Mouse (Mus musculus): ENCODE results near the gene Kcnj16. TPM values are rescaled to one million over a fixed set of nuclear protein-coding genes. Genes with fewer than 3 reads are reported as not detected.

Kcnj16 gene
- polyA plus RNA-seq, 1 experiment from 2014 or later, result not detected

DNA sequence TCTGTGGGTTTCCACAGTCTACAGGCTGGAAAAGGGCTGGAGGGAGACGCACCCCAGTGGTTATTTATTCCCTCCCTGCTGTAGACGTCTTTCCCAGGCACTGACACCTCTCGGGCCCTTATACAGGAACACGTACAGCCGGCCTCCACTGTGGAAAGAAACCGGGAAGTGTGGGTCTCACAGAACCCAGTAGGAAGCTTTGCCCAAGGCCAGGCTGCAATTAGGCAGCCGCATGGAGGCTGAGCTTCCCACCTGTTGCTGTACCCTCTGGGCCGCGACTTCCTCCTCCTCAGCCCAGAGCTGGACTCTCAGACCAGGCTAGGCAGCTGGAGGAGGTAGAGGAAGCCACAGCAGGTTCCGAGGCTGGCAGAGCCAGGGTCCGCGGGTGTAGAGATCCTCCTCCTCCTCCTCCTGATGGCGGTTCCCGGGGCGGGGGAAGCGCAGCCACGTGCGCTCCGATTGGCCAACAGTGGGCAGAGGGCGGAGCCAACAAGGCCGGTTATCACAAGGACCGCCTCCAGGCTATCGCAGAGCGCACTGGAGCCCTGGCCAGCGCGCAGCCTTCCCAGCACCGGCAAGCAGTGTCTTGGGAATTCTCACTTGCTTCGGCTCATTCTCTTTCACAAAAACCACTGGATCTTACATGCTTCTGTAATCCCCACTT is 97.9 kb downstream of the Kcnj16 start, which contains the start of gene Kcnj2:
Kcnj2 (plus strand) TSS at position 530 of the 664 bp plus-strand sequence.
- Histone ChIP-seq H3K27me3 (ENCODE audit: insufficient read depth, low read length) (peaks cover 12% of the 10 kb centered on the region), H3K9ac (peak within 1 kb of the TSS; percentile 51), H3K4me2 (peak within 1 kb of the TSS; percentile 93), H3K4me1 (ENCODE audit: insufficient read depth) (no peaks in the 10 kb centered on the region), H3K27ac (ENCODE audit: low read depth) (peak within 1 kb of the TSS; percentile 42), H3K36me3 (ENCODE audit: insufficient read depth) (no peaks in the 10 kb centered on the region), H3K4me3 (ENCODE audit: low read depth, low read length) (peak within 1 kb of the TSS; percentile 59), H3K9me3 (ENCODE audit: low read depth, low read length) (no peaks in the 10 kb centered on the region)
- TF ChIP-seq CTCF (IDR thresholded peaks at IDR 0.05; ENCODE audit: low read depth), result peak; percentile 39
- peak; percentile 100 for ATAC-seq (ENCODE audit: insufficient read depth)
- under 1% methylated on average over 28 of the region's 28 CpGs for WGBS
- DNase-seq, result peak; percentile 95

- TF ChIP-seq CTCF (IDR thresholded peaks at IDR 0.05; ENCODE audit: low read depth), result no peak
- under 1% methylated on average over 9 of the region's 9 CpGs for WGBS
- DNase-seq, result peak; percentile 45
- Histone ChIP-seq H3K27ac (ENCODE audit: low read depth) (no peak overlapping the region), H3K4me1 (ENCODE audit: insufficient read depth) (no peaks in the 10 kb centered on the region), H3K9ac (peak overlapping the region; percentile 42), H3K9me3 (ENCODE audit: low read depth, low read length) (no peaks in the 10 kb centered on the region), H3K36me3 (ENCODE audit: insufficient read depth) (no peaks in the 10 kb centered on the region), H3K27me3 (ENCODE audit: insufficient read depth, low read length) (peaks cover 12% of the 10 kb centered on the region), H3K4me3 (ENCODE audit: low read depth, low read length) (peak overlapping the region; percentile 59), H3K4me2 (peak overlapping the region; percentile 93)
- peak; percentile 71 for ATAC-seq (ENCODE audit: insufficient read depth)
Measured at GRCm38 (mm10) chr11:111066299-111066691, 98.5 kb downstream of the Kcnj16 start.

- WGBS, result 65% methylated on average over 3 of the region's 3 CpGs
- H3K9me3 ChIP-seq (ENCODE audit: low read depth, low read length), result no peaks in the 10 kb centered on the region
- TF ChIP-seq CTCF (IDR thresholded peaks at IDR 0.05; ENCODE audit: low read depth), result no peak
- H3K4me1 ChIP-seq (ENCODE audit: insufficient read depth), result no peaks in the 10 kb centered on the region
- H3K9ac ChIP-seq, result no peak overlapping the region
- DNase-seq, result no peak
- peaks cover 12% of the 10 kb centered on the region for H3K27me3 ChIP-seq (ENCODE audit: insufficient read depth, low read length)
- no peak overlapping the region for H3K27ac ChIP-seq (ENCODE audit: low read depth)
- ATAC-seq (ENCODE audit: insufficient read depth), result no peak
- H3K4me3 ChIP-seq (ENCODE audit: low read depth, low read length), result peak overlapping the region; percentile 59; the same call in 1 of the 2 replicates
- no peaks in the 10 kb centered on the region for H3K36me3 ChIP-seq (ENCODE audit: insufficient read depth)
- peak overlapping the region; percentile 93 for H3K4me2 ChIP-seq
Measured at GRCm38 (mm10) chr11:111067787-111068186, 100.0 kb downstream of the Kcnj16 start.

- no peak for DNase-seq
Measured at GRCm38 (mm10) chr11:111070460-111070859, 102.6 kb downstream of the Kcnj16 start.

GRCm38 (mm10) chr11:111074131-111074530 is 106.3 kb downstream of the Kcnj16 start:
- no peak overlapping the region for H3K4me3 ChIP-seq (ENCODE audit: low read depth, low read length)
- H3K9me3 ChIP-seq (ENCODE audit: low read depth, low read length), result no peaks in the 10 kb centered on the region
- H3K27ac ChIP-seq (ENCODE audit: low read depth), result no peak overlapping the region
- no peaks in the 10 kb centered on the region for H3K27me3 ChIP-seq (ENCODE audit: insufficient read depth, low read length)
- H3K36me3 ChIP-seq (ENCODE audit: insufficient read depth), result no peaks in the 10 kb centered on the region
- TF ChIP-seq CTCF (IDR thresholded peaks at IDR 0.05; ENCODE audit: low read depth), result no peak
- DNase-seq (no peak), ATAC-seq (ENCODE audit: insufficient read depth) (no peak)
- no peak overlapping the region for H3K9ac ChIP-seq
- no peak overlapping the region for H3K4me2 ChIP-seq
- H3K4me1 ChIP-seq (ENCODE audit: insufficient read depth), result no peaks in the 10 kb centered on the region

More at GRCm38 (mm10) chr11:111070460-111070859, 102.6 kb downstream of the Kcnj16 start:
- Histone ChIP-seq H3K9ac (no peak overlapping the region), H3K4me1 (ENCODE audit: insufficient read depth) (no peaks in the 10 kb centered on the region), H3K27me3 (ENCODE audit: insufficient read depth, low read length) (peaks cover 12% of the 10 kb centered on the region), H3K9me3 (ENCODE audit: low read depth, low read length) (no peaks in the 10 kb centered on the region), H3K4me3 (ENCODE audit: low read depth, low read length) (no peak overlapping the region), H3K4me2 (no peak overlapping the region), H3K36me3 (ENCODE audit: insufficient read depth) (no peaks in the 10 kb centered on the region), H3K27ac (ENCODE audit: low read depth) (no peak overlapping the region)
- no peak for TF ChIP-seq CTCF (IDR thresholded peaks at IDR 0.05; ENCODE audit: low read depth)
- ATAC-seq (ENCODE audit: insufficient read depth), result no peak

Other genes starting within 250 kb of the Kcnj16 start
- 0.80 and 0.88 TPM in 2 replicates for gene Kcnj2, start 98.1 kb downstream of the Kcnj16 start, polyA plus RNA-seq (2014; fragmentation: Nextera tagmentation; extraction: Ambion mirVana)

Data from lung, embryonic 14.5 days (tissue).